ENCODE assay signal across 31 mouse cellular contexts in the genomic region with DNA sequence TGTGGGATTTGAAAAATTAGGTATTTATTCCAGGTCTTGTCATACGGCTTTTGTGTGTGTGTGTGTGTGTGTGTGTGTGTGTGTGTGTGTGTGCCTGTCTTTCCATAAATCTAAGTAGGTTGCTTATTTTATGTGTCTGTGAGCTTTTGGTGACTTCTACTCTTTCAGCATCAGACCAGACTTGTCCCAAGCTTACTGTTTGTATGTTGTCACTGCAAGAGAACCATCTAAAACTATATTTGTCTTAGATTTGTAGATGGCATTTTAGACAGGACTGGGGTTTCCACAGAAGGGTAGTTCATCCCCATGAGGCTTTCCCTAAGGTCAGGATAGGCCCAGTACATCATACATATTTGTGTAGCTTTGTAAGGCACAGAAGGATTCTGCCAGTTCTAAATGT.
"Had no signal": no experiment of that assay in that cellular context is flagged by ENCODE, and none has a peak within 500 bp of the region (broad histone marks: within the 10 kb centered on the region; RNA-seq: fewer than 3 reads in every experiment).

No protein-coding gene starts in this region.

- H3K9ac ChIP-seq: limb, embryonic 12.5 days; limb, embryonic 13.5 days; limb, embryonic 15.5 days; liver, embryonic 12.5 days; liver, embryonic 13.5 days; liver, embryonic 14.5 days; liver, embryonic 15.5 days; liver, postnatal 0 days; lung, embryonic 14.5 days; lung, embryonic 15.5 days; midbrain, embryonic 12.5 days; midbrain, embryonic 15.5 days; neural tube, embryonic 12.5 days; neural tube, embryonic 13.5 days had no signal

- H3K27ac ChIP-seq: limb, embryonic 10.5 days; limb, embryonic 12.5 days; limb, embryonic 13.5 days; limb, embryonic 15.5 days; liver, embryonic 12.5 days; liver, embryonic 13.5 days; liver, embryonic 14.5 days; liver, embryonic 15.5 days; lung, embryonic 15.5 days; macrophage; midbrain, embryonic 10.5 days; midbrain, embryonic 12.5 days; midbrain, embryonic 15.5 days; neural tube, embryonic 12.5 days; neural tube, embryonic 13.5 days had no signal

- DNase-seq: left cerebral cortex, postnatal 4 days; liver; liver, embryonic 13.5 days; liver, postnatal 0 days; lung, adult 18-20 months; lung, adult 2 months; lung, embryonic 14.5 days; lung, postnatal 10 days; lung, postnatal 14 days; lung, postnatal 36 days; lung, postnatal 4 days; midbrain, embryonic 14.5 days had no signal

- H3K9me3 ChIP-seq: limb, embryonic 10.5 days; limb, embryonic 12.5 days; limb, embryonic 13.5 days; limb, embryonic 15.5 days; liver, embryonic 12.5 days; liver, embryonic 13.5 days; liver, embryonic 15.5 days; lung, embryonic 15.5 days; midbrain, embryonic 10.5 days; midbrain, embryonic 12.5 days; midbrain, embryonic 15.5 days; neural tube, embryonic 12.5 days; neural tube, embryonic 13.5 days had no signal

- H3K27me3 ChIP-seq: limb, embryonic 12.5 days; limb, embryonic 13.5 days; limb, embryonic 15.5 days; liver, embryonic 12.5 days; liver, embryonic 13.5 days; liver, embryonic 15.5 days; lung, embryonic 15.5 days; midbrain, embryonic 12.5 days; midbrain, embryonic 15.5 days; neural tube, embryonic 12.5 days; neural tube, embryonic 13.5 days had no signal

- H3K4me2 ChIP-seq: limb, embryonic 12.5 days; limb, embryonic 13.5 days; limb, embryonic 15.5 days; liver, embryonic 11.5 days; liver, embryonic 12.5 days; liver, embryonic 13.5 days; liver, embryonic 15.5 days; lung, embryonic 14.5 days; lung, embryonic 15.5 days; midbrain, embryonic 12.5 days; midbrain, embryonic 15.5 days; neural tube, embryonic 12.5 days; neural tube, embryonic 13.5 days had no signal

- ATAC-seq: liver, embryonic 12.5 days; liver, postnatal 0 days; lung, postnatal 0 days; midbrain, embryonic 15.5 days; midbrain, embryonic 16.5 days had no signal

- H3K4me1 ChIP-seq: limb, embryonic 10.5 days; limb, embryonic 12.5 days; limb, embryonic 13.5 days; limb, embryonic 15.5 days; liver, embryonic 12.5 days; liver, embryonic 13.5 days; liver, embryonic 15.5 days; lung, embryonic 15.5 days; midbrain, embryonic 10.5 days; midbrain, embryonic 12.5 days; midbrain, embryonic 15.5 days; neural tube, embryonic 12.5 days; neural tube, embryonic 13.5 days had no signal

- H3K4me3 ChIP-seq: limb, embryonic 10.5 days; limb, embryonic 12.5 days; limb, embryonic 13.5 days; limb, embryonic 15.5 days; liver, embryonic 12.5 days; liver, embryonic 13.5 days; liver, embryonic 15.5 days; lung, embryonic 15.5 days; megakaryocyte, embryonic 14.5 days; midbrain, embryonic 10.5 days; midbrain, embryonic 12.5 days; midbrain, embryonic 15.5 days; myocyte; neural tube, embryonic 12.5 days; neural tube, embryonic 13.5 days had no signal

- H3K36me3 ChIP-seq: limb, embryonic 10.5 days; limb, embryonic 12.5 days; limb, embryonic 13.5 days; limb, embryonic 15.5 days; liver, embryonic 12.5 days; liver, embryonic 13.5 days; liver, embryonic 15.5 days; lung, embryonic 15.5 days; midbrain, embryonic 10.5 days; midbrain, embryonic 12.5 days; midbrain, embryonic 15.5 days; neural tube, embryonic 12.5 days; neural tube, embryonic 13.5 days had no signal
